Mouse (Mus musculus) hindlimb bud, embryonic 11.5 days (tissue): Measurements from ENCODE around the gene Il4ra.

Source experiments
- DNase-seq: peaks from one replicate; pipeline ENCODE4 v3.0.0-alpha.2; 2012; ENCODE audit warnings: low read depth, low spot score; ENCODE audit errors: extremely low spot score

The Il4ra gene

DNA sequence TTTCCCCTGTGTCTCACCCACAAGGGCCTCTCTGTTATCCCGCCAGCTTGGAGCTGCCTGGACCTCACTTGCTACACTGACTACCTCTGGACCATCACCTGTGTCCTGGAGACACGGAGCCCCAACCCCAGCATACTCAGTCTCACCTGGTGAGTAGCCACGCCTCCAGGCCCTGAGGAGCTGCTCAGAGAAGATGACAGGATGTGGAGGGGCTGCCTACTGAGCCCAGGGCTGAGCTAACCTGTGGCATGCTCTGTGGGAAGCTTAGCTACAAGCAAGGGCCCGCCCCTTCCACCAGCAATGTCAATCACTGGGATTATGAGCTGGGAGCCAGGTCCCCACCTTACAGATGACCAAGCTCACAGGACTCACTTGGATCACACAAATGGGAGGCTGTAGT is 73.3 kb downstream of the Il4ra start:
- no peak for DNase-seq

DNA sequence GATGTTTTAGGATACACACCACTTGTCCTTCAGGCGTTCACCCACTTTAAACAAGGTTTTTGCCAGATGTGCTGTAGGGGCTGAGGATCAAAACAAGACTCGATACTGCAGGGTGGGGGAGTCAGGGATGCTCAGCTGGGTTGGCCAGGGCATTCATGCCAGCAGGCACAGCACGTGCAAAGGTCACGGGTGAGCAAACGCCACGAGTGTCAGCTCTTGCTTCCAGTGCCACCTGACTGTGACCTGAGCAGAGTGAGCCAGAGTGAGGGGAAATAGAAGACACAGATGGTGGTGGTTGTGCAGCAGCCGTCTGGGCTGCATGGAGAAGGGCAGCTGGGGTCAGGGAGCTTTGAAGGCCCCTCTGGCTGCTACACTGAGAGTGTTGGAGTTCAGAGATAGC is 73.9 kb downstream of the Il4ra start:
- DNase-seq = no peak
